ENCODE assay signal across 16 mouse cellular contexts in the genomic region with DNA sequence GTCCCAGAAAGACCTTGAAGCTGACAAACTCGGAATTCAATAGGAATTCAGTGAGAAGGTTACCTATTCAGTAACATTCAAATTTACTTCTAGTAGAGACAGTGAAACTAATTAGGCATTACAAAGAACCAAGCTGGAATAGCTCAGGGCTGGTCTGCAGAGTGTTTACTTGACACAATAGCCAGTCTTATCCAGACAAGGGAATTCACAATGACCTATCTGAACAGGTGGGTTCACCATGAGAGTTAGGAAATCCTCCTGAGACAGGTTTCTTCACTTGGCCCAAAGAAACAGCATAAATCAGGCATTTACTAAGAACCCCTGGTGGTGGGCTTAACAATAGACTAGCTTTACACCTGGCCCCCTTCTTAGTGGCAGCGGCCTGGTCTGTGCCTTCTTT. TPM values are rescaled to one million over a fixed set of nuclear protein-coding genes. Genes with fewer than 3 reads are reported as not detected.
DNase-seq lines count a peak whose midpoint lies in the region; TF ChIP-seq lines count a peak whose summit lies in the region.
"Not testable (repeated sequence)": the region's sequence is repeated elsewhere in the genome, so short reads cannot be mapped to it uniquely, and the experiment has no call there.
"Had no signal": no experiment of that assay in that cellular context is flagged by ENCODE, and none has a peak within 500 bp of the region (broad histone marks: within the 10 kb centered on the region; RNA-seq: fewer than 3 reads in every experiment).

No protein-coding gene starts in this region.

- not testable (repeated sequence) for H3K36me3 ChIP-seq in ES-Bruce4 (ENCODE audit: control insufficient read depth, insufficient read depth, low read length, poor library complexity, severe bottlenecking); ES-E14 (ENCODE audit: control insufficient read depth, insufficient read depth, low read length, poor library complexity, severe bottlenecking)

- not testable (repeated sequence) for H3K4me1 ChIP-seq in ES-Bruce4 (ENCODE audit: control insufficient read depth, insufficient read depth, low read length)
- peaks cover 5 to 20% of the 10 kb centered on the region in 2 experiments for H3K4me1 ChIP-seq in ES-E14 (ENCODE audit: control insufficient read depth in 2 of 2, insufficient read depth in 2 of 2, low read length in 2 of 2, poor library complexity in 1 of 2)

- H3K27ac ChIP-seq in ES-Bruce4 (ENCODE audit: insufficient read depth, low read length) (peak overlapping the region; percentile 97; the same call in 1 of the 2 replicates), ES-E14 (ENCODE audit: insufficient read depth, low read depth, low read length, poor library complexity, severe bottlenecking) (peak overlapping the region; percentile 90; the same call in 1 of the 2 replicates)

- not testable (repeated sequence) for TF ChIP-seq POLR2A in ES-Bruce4 (IDR thresholded peaks at IDR 0.05; ENCODE audit: insufficient read depth, low read length)

- not testable (repeated sequence) for TF ChIP-seq CTCF in ES-Bruce4 (IDR thresholded peaks at IDR 0.05; ENCODE audit: low read depth, low read length)

- not testable (repeated sequence) for H3K4me3 ChIP-seq in ES-Bruce4 (ENCODE audit: low read depth, low read length); ES-E14 (ENCODE audit: insufficient read depth in 1 of 2, low read depth in 1 of 2, low read length in 2 of 2, poor library complexity in 1 of 2, severe bottlenecking in 1 of 2)

- not testable (repeated sequence) for H3K9me3 ChIP-seq in ES-Bruce4 (replicated peaks; ENCODE audit: control insufficient read depth, insufficient read depth, low read length, poor library complexity, severe bottlenecking); ES-E14 (ENCODE audit: control insufficient read depth, insufficient read depth, low read depth, low read length)

- in situ Hi-C loops in ES-E14 (cut with MboI; ENCODE audit: low sequenced_read_pairs in 2 of 2, unreplicated experiment in 2 of 2), result not testable (repeated sequence)

- peak; percentile 98 for DNase-seq in ES-CJ7 (ENCODE audit: low read depth, low spot score)
- peak; percentile 57 for DNase-seq in ES-E14 (ENCODE audit: low read depth, low spot score)
- DNase-seq in R1 (ENCODE audit: low read depth, low spot score), result peak; percentile 100
- peak; percentile 34 for DNase-seq in WW6 (ENCODE audit: low read depth, low spot score)
- peak; percentile 95 for DNase-seq in ZHBTc4 (ENCODE audit: low read depth, low spot score)

- H3K27me3 ChIP-seq in ES-Bruce4 (ENCODE audit: control insufficient read depth, insufficient read depth, low read length, poor library complexity, severe bottlenecking), result not testable (repeated sequence)

- TF ChIP-seq EP300 in ES-Bruce4 (IDR thresholded peaks at IDR 0.05; ENCODE audit: insufficient read depth, low read depth, low read length), result 0 out of 2 replicates have a peak, but pooled peaks have one; percentile 28

- H3K9ac ChIP-seq in ES-Bruce4 (ENCODE audit: low read depth, poor library complexity, severe bottlenecking); ES-E14 (ENCODE audit: insufficient read depth, low read depth, low read length, poor library complexity, severe bottlenecking): not testable (repeated sequence)

TF ChIP-seq in ES-E14, 5 proteins besides CTCF, POLR2A, EP300 and RAD21:
- peak; percentile 38; the same call in 1 of the 2 replicates for TF ChIP-seq CHD2 (IDR thresholded peaks at IDR 0.05; ENCODE audit: low read depth, low read length)

RNA-seq across cellular contexts. Expression of a gene that starts 12.5 kb away (rescaled TPM):
- polyA plus RNA-seq in ES-Bruce4 (2011; ENCODE audit: insufficient read depth, insufficient read length, low read depth, missing spikeins), result not detected in 2 replicates
- total RNA-seq in ES-E14 (2012; rRNA removed), result 0.26 and 0.31 TPM in 2 replicates
- total RNA-seq: adrenal gland, postnatal 25 days; CH12.LX; MEL had no signal
- polyA plus RNA-seq: activated CD4-positive, CD25-positive, alpha-beta regulatory T cell, adult 4 months; adrenal gland, adult 2 months; brain, embryonic 14.5 days; C2C12; CD4-positive, CD25-positive, alpha-beta regulatory T cell, adult 4 months; G1E had no signal

RNA-seq across cellular contexts. Expression of a gene that starts 29.0 kb away (rescaled TPM):
- polyA plus RNA-seq in ES-Bruce4 (2011; ENCODE audit: insufficient read depth, insufficient read length, low read depth, missing spikeins), result not detected in 2 replicates
- 0.04 TPM in 1 of 2 replicates, not detected in the other for total RNA-seq in ES-E14 (2012; rRNA removed)
- total RNA-seq: CH12.LX, MEL had no signal
- polyA plus RNA-seq: activated CD4-positive, CD25-positive, alpha-beta regulatory T cell, adult 4 months; C2C12; G1E; Patski had no signal

RNA-seq across cellular contexts. Expression of a gene that starts 47.4 kb away (rescaled TPM):
- not detected in 2 replicates for polyA plus RNA-seq in ES-Bruce4 (2011; ENCODE audit: insufficient read depth, insufficient read length, low read depth, missing spikeins)
- total RNA-seq in ES-E14 (2012; rRNA removed), result not detected in 2 replicates
- total RNA-seq: CH12.LX, G1E, MEL had no signal
- polyA plus RNA-seq: brain, embryonic 14.5 days; C2C12; CD4-positive, CD25-positive, alpha-beta regulatory T cell, adult 4 months; G1E; Patski had no signal

Comparison
In these comparisons a context has a peak if more than half of its experiments do, and no peak if none do; other contexts are left out.
1. DNase-seq: peak in every context shown above with its lines; median percentile 100 in R1; 98 in ES-CJ7; 95 in ZHBTc4; 57 in ES-E14; 34 in WW6.